Mouse (Mus musculus) thymus, postnatal 10 days (tissue): ENCODE measurements around the gene Adm.

Experiments used
- DNase-seq, 2 experiments: peaks; one replicate each; pipeline ENCODE4 v3.0.0; 2021; ENCODE audit warnings: low spot score in 2 of 2

The Adm gene

DNA sequence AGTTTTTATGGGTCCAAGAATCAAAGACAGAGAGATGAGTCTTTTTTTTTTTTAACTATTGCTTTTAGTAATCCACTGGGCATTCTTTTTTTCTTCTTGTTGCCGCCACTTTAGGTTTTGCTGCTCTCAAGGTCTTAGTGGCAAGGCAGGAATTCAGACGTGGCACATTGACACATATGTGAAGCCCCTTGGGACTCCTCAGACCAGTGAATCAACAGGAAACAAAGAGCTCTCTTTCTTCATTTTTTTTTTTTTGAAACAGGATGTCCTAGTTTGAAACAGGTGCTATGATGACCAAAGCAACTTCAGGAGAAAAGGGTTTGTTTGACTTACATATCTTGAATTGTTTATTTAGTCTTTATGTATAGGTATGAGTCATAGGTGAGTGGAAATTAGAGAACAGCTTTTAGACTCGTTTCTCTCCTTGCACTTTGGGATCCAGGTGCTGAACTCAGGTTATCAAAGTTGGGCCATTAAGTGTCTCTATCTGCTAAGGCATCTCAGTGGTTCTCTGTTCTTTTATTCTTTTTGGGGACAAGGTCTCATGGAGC lies 31.0 kb downstream of the Adm start:
- no peak for DNase-seq

DNA sequence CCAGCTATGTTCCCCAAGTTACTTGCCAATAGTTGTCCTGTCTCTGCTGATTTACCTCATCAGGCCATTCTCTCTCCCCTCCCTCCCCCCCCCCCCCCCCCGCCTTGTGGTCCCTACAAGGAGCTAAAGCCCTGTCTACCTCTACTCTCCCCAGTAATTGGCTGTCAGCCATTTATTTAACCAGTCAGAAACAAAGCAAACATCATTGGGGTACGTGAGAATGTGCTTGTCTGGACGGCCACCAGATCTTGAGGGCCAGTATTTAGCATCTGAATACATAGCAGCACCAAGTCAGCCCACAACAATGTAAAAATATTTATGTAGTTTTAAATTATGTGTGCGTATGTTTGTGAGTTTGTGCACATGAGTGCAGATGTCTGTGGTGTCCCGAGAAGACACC lies 39.1 kb downstream of the Adm start:
- no peak for DNase-seq

DNA sequence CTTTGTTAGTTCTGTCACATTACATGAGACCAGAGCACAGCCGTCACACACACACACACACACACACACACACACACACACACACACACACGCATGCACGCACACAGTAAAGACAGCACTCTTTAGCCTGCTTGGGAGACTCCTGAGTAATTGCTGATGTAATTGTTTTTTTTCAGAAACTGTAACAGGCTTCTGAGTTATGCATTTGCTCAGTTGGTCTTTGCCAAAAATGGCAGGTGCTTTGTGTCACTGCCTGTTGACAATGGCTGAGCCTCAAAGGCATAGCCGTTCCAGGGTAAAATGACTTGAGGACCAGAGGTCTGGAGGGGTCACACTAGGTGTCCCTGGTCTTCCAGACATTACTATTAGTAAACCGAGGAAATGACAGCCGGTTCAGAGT lies 40.8 kb downstream of the Adm start:
- no peak for DNase-seq

DNA sequence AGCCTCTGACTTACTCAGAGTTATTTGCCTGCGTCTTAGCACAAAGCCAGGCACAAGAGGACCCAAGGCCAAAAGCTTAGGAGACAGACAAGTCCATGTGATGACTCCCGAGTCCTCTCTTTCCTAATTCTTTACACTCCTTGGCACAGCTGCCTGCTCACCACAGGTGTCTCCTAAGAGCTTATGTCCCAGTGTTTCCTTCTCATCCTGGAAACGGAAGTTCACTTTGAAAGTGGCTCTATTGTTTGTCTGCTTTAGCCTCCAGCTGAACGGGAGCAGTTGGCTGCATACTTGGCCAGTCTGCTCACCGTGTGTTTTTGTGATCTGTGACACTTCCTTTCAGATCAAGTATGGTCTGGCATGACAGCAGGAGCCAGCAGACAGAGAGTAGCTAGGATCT lies 41.3 kb downstream of the Adm start:
- no peak for DNase-seq

DNA sequence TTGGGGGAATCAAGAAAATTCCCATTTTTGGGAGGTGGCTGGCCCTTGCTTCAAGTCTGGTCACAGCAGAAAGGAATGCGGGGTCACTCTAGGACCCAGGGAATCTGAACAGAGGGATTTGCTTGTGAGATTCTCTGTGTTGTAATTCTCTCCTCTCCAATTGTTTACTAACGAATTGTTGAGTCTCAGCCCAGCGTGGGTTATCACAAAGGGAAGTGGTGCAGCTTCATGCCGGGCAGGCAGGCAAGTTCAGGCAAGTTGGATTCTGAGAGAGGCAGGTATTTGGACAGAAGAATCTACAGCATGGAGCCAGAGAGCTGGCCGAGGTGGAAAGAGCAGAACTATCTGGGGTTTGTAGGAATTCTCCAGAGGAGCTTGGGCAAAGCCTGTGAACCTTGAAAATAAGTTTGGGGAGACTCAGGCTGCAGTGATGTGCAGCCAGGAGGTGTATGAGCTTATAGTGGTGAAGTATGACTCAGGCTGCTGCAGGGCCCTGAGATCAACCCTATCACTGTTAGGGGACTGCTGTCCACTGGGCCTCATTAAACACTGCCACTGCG lies 43.7 kb downstream of the Adm start:
- DNase-seq: no peak
